Mouse (Mus musculus): ENCODE measurements around the gene Ube2t. TPM values are rescaled to one million over a fixed set of nuclear protein-coding genes. Genes with fewer than 3 reads are reported as not detected.
A peak's percentile ranks its signal among the peaks of the same experiment; 100 is the strongest.

The Ube2t gene
- 10 to 100 TPM in 1 of 2 experiments, 1 to 10 TPM in 1; 5.8 to 11.5 TPM for total RNA-seq (2021)
- long read RNA-seq, experiment 1, transcript Ube2t-201 (7 exons, 1,116 nt), result major isoform, 18 of 23 reads
- long read RNA-seq, experiment 1, partial matches to known transcripts, result 0 of 23 reads
- long read RNA-seq, experiment 1, other reads (novel, unspliced or antisense), result 5 of 23 reads
- long read RNA-seq, experiment 2, transcript Ube2t-201 (7 exons, 1,116 nt), result major isoform, 15 of 18 reads
- long read RNA-seq, experiment 2, partial matches to known transcripts, result 1 of 18 reads
- long read RNA-seq, experiment 2, other reads (novel, unspliced or antisense), result 2 of 18 reads

DNA sequence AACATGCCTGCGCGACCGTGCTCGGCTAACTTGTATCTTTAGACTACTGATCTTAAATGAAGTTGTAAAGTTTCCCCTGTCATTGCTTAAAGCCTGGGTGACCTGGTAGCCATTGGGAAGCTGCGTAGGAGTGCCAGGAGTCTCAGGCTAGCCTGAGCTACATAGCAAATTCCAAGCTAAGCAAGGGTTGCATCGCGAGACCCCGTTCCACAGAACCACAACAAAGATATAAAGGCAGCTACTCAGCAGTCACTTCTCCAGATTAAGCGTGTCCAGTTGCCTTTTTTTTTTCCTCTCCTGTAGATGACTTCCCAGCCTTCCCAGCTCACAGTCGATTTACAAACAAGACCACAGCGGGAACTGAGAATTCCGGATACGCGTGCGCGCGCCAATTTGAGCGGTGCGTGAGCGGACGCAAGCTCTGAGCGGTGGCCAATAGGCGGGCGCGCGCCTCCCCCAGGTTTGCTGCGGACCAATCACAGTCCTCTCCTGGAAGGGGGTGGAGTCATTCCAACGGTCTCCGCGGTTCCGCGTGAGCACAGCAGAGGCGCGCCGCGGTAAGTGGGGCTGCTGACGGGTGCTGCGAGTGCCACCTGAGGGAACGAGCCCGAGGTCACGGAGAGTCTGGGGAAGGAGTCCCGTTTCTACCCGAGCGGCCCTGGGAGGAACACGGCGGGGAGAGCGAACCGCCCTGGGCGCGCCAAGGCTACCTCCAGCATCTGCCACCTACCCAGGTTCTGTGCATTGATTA is at the start of gene Ube2t:
Gene Ube2t (plus strand): TSS at position 513 of the 751 bp plus-strand sequence.
- DNase-seq, result peak; percentile 95
- intact Hi-C loops (cut with DNase I; ENCODE audit: low total_unique reads), result no loop called here

DNA sequence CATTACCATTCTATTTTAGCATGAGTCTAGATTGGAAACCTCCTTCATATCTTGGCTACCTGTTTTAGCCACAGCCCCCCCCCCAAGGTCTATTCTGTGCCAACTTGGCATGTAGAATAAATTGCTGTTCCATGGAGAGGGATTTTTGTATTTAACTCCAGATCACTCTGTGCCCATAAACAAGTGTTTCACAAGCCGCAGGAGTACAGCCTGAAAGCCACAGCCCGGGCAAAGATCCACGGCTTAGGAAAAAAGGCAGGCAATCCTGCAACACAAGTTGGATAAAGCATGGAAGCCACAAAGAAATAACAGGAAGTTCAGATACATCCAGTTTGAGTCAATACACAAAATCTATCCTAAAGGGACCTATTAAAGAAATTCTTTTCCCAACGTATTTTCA is 48.8 kb upstream of the Ube2t start:
- intact Hi-C loops (cut with DNase I; ENCODE audit: low total_unique reads), result no loop called here
- DNase-seq, result peak; percentile 68

GRCm38 (mm10) chr1:134915421-134915820 is 46.9 kb upstream of the Ube2t start:
- no peak for DNase-seq
- intact Hi-C loops (cut with DNase I; ENCODE audit: low total_unique reads), result no loop called here

DNA sequence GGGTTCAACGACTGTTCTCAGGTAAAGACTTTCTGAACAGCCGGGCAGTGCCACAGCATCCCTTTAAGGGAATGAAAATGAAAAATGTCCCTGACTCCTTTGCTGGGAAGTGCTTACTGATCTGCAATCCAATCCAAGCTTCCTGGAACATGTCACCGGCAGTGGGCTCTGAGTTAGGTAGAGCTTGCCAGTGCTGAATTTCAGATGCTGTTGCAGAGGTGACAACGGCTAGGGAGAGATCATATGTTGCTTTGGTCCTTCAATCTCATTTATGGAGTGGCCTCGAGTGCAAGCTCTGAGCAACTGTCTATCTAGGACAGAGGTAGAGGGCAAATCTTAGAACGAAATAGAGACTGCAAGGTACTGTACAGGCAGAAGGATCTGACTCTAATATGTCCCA is 43.4 kb upstream of the Ube2t start:
- DNase-seq, result peak; percentile 40
- intact Hi-C loops (cut with DNase I; ENCODE audit: low total_unique reads), result no loop called here

DNA sequence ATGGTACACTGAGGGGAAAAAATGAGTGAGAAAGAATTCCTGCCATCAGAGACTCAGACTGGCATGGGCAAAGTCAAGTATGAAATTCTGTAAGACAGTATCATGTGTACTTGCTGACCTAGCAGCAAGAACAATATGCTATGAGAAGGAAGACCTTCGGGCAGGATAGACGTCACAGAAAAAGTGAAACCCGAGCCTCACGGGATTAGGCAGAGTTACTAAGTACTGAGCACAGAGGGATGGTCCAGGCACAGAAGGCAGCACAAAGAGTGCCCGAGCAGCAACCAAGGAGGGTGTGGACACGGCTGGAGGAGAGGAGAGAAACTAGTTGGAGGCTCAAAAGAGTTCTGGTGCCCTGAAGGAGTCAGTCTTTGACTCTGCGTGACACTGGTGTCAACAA is 29.9 kb upstream of the Ube2t start:
- DNase-seq, result peak; percentile 30
- intact Hi-C loops (cut with DNase I; ENCODE audit: low total_unique reads), result no loop called here

DNA sequence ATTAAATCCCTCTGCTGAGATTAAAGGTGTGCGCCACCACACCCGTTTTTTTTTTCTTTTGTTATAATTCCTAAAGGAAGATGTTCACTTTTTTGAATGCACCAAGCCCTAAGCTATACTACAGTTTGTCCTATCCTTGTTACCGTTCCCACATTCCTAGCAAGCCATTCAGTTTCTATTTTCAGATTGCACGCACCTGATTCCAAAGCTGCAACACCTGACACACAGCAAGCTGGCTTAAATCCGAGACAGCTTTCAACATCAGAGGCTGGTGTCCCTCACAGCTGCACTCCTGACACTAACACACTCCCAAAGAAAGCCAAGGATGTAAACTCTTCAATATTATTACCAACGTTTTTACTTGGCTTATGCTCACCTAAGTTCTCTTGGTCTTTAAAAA is 26.0 kb upstream of the Ube2t start:
- DNase-seq, result no peak
- intact Hi-C loops (cut with DNase I; ENCODE audit: low total_unique reads), result no loop called here

GRCm38 (mm10) chr1:134938233-134938632 is 24.1 kb upstream of the Ube2t start:
- no peak for DNase-seq
- intact Hi-C loops (cut with DNase I; ENCODE audit: low total_unique reads), result no loop called here

DNA sequence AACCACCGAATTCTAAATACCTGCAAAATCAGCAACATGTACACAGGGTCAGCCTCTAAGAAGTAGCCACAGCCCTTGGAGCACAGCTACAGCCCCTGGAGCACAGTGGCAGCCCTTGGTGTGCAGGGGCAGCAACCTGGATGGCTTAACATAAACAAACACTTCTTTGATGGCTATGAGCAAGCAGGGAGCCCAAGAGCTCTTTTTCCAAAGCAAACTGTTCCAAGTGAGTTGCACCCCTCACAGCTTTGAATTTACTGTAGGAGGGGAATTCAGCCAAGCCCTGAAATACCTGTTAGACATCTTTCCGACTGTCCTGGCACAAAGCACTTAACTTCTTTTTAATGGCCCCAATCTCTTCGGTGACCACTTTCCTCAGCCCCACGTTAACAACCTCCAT is 21.5 kb upstream of the Ube2t start:
- intact Hi-C loops (cut with DNase I; ENCODE audit: low total_unique reads), result no loop called here
- no peak for DNase-seq

DNA sequence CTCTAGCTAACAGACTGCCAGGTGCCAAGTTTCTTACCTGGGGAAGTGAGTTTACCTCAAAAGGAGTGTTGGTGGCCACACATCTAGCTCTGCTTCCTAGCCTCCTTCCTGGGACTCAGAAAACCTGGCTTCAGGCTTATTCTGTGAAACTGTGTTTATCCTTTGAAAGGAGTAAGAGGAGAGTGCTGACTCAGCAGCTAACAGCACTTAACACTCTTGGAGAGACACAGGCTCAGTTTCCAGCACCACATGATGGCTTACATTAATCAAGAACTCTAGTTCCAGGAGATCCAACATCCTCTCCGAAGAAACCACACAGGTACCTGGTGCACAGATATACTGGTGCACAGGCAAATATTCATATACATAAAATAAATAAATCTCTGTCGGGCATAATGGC is 19.5 kb upstream of the Ube2t start:
- DNase-seq, result no peak
- intact Hi-C loops (cut with DNase I; ENCODE audit: low total_unique reads), result no loop called here

DNA sequence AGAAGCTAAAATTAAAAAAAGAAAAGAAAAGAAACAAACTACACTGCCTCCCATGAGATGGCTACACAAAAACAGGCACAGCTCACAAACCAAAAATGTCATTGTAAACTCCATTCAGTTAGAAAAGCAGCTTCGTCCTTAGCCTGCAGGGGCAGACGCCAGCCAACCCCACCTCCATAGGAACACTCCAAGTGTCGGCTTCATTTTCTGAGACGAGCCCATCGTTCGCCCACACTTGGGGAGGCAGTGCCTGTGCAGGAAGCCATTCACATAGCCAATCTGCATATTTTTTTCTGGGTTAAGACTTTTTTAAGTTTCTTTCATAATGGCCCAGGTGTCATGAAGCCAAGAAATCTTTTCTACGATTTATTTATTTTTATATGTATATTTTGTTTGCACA is 14.8 kb upstream of the Ube2t start:
- intact Hi-C loops (cut with DNase I; ENCODE audit: low total_unique reads), result no loop called here
- no peak for DNase-seq

GRCm38 (mm10) chr1:134949946-134950345 is 12.4 kb upstream of the Ube2t start:
- intact Hi-C loops (cut with DNase I; ENCODE audit: low total_unique reads), result no loop called here
- no peak for DNase-seq

- no peak for DNase-seq
- intact Hi-C loops (cut with DNase I; ENCODE audit: low total_unique reads), result no loop called here
These were observed 7.2 kb upstream of the Ube2t start for GRCm38 (mm10) chr1:134955050-134955636.

DNA sequence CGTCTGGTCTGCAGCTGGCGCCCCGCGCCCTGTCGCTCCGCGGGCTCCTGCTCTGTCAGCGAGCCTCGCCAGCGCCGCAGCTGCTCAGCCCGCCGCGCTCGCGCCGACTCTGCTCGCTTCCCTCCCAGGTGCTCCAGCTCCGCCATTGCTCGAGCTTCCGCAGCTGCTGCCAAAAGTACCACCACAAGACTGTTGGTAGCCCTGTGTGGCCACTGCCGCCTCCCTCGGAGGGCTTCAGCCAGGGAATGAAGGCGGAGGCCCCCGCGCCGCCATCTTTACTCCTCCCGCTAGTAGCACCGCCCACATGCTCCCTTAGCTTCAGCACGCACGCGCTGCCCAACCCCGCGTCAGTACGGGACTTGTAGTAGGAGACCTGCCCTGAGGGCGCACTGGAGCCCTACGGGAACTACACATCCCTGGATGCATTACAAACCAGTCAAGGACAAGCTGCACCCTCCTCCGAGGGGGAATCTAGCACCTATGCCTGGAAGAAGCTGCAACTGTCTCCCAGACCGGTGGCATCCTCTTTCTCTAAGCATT is 6.7 kb upstream of the Ube2t start, which contains the start of gene Ppp1r12b:
Gene Ppp1r12b (minus strand): TSS at position 306 of the 540 bp plus-strand sequence.
- intact Hi-C loops (cut with DNase I; ENCODE audit: low total_unique reads), result no loop called here
- DNase-seq, result peak; percentile 98

DNA sequence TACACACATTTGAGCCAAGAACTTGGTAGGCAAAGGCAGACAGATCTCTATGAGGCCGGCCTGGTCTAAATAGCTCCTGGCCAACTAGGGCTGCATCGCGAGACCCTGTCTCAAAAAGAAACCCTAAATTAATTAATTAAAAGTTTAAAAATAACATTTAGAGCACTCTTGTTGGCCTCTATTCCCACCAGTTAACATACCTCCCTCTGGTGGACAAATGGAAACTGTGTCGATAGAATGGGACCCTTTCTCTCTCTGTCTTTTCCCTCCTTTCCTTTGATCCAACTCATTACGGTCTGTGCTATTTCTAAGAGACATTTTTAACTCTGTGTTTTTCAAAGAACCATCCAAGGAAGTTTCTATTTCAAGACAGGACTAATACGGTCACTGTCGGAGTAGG is 1.7 kb upstream of the Ube2t start:
- intact Hi-C loops (cut with DNase I; ENCODE audit: low total_unique reads), result no loop called here
- DNase-seq, result no peak

DNA sequence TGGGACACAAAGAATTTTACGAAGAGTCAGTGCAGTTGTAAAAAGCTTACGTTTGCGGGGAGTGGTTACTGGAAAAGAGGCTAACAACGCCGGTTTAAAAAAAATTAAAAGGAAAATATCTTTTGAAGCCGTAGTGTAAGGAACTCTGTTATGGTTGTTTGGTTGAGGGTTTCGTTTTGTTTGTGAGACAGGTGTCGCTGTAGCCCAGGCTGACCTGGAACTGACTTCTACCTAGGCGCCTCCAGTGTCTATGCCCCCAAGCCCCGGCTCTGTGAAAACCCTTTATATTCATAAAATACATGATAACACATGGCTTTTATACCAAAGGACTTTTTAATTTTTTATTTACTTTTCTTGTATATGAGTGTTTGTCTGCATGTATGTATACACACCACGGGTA is 456 bp downstream of the Ube2t start:
- DNase-seq, result no peak
- intact Hi-C loops (cut with DNase I; ENCODE audit: low total_unique reads), result no loop called here

DNA sequence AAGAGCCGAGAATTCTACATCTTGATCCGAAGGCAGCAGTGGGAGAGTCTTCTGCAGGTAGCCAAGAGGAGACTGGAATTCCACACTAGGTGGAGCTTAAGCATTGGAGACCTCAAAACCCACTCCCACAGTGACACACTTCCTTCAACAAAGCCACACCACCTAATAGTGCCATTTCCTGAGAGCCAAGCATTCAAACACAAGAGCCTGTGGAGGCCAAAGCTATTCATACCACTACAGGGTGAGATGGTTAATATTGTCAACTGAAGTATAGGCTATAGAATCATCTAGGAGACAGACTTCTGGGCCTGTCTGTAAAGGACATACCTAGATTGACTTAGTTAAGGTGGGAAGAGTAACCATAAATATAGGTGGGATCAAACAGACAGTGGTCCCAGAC is 3.1 kb downstream of the Ube2t start:
- intact Hi-C loops (cut with DNase I; ENCODE audit: low total_unique reads), result no loop called here

DNA sequence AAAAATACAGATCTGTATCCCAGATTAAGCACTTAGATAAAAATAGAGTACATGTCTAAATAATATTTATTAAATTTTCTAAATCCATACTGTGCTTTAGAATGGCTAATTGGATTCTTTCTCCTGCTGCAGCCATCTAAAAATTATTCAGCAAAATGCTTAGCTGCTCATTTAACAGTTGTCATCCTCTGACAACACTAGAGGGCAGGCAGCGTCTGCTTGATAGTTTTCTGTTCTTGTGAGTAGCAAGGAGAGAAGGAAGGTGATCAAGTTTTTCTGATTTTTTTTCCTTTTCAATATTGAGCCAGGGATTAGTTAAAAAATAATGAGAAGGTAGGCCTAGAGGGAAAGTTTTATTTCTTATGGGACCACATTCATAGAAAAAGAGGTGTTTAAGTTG is 10.6 kb downstream of the Ube2t start:
- DNase-seq, result no peak
- intact Hi-C loops (cut with DNase I; ENCODE audit: low total_unique reads), result no loop called here

More for the DNA sequence above, 3.1 kb downstream of the Ube2t start:
- no peak for DNase-seq

- DNase-seq, result peak; percentile 66
- intact Hi-C loops (cut with DNase I; ENCODE audit: low total_unique reads), result no loop called here
These were observed 25.0 kb downstream of the Ube2t start for GRCm38 (mm10) chr1:134987173-134987961.

DNA sequence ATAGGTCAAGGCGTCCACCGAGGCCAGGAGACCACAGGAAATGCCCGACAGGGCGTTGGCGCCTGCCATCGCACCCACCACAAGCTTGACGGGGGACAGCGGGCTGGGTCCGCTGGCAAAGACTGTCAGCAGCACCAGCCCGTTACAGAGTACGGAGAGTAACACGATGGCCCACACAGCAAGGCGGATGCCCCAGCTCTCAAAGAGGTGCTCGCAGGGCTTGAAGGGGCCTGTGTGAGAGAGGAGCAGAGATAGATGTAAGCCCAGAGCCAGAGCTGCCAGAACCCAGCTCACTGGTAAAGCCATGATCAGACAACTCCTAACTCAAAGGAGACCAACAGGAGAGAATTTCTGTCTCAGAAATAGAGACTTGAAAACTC is 25.6 kb downstream of the Ube2t start:
- DNase-seq, result no peak
- intact Hi-C loops (cut with DNase I; ENCODE audit: low total_unique reads), result no loop called here

- intact Hi-C loops (cut with DNase I; ENCODE audit: low total_unique reads), result loop anchor here (1.0 kb wide), 1 partner anchor 117 kb away; no protein-coding TSS in a partner anchor
These were observed 27.0 kb downstream of the Ube2t start for GRCm38 (mm10) chr1:134989372-134989771.

More at GRCm38 (mm10) chr1:134989372-134989771, 27.0 kb downstream of the Ube2t start:
- DNase-seq, result peak; percentile 71
